Mouse (Mus musculus) erythroblast, embryonic 14.5 days (primary cell): ENCODE measurements around the gene Sgk1.

Source experiments
- GATA1 ChIP-seq: IDR thresholded peaks from 2 replicates; pipeline ENCODE4 v1.6.1; 2012; ENCODE audit warnings: low read length, inconsistent platforms, mixed read lengths
- TAL1 ChIP-seq: IDR thresholded peaks from 3 replicates; pipeline ENCODE4 v1.6.1; 2012; ENCODE audit warnings: low read length, inconsistent platforms, mixed read lengths

DNA sequence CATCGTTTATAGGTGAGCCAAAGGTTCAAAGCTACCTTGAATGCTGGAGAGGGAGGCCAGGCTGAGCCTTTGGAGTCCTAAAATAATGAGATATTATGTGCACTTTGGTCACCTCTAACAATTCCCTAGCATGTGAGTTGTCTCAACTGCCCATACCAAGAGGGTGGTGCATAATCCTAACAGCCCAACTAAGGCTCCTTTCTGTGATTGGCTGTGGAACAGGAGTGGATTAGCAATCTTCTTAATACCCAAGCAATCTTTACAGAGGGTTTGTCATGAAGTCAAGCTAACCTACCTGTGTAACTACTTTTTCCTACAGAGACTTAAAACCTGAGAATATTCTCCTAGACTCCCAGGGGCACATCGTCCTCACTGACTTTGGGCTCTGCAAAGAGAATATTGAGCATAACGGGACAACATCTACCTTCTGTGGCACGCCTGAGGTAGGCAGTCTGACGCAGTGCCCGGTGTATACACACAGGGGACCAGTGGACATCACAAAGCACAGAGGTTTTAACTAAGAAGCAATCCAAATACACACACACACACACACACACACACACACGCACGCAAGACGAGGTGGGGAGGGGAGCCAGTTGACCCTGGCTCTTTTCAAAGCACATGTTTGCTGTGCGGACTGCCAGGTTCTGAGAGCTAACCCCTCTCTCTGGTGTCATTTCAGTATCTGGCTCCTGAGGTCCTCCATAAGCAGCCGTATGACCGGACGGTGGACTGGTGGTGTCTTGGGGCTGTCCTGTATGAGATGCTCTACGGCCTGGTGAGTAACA, 114.9 kb downstream of the Sgk1 start:
- no peak for TF ChIP-seq GATA1
- no peak for TF ChIP-seq TAL1
